8 mouse cellular contexts compared by ENCODE assay signal in the genomic region with DNA sequence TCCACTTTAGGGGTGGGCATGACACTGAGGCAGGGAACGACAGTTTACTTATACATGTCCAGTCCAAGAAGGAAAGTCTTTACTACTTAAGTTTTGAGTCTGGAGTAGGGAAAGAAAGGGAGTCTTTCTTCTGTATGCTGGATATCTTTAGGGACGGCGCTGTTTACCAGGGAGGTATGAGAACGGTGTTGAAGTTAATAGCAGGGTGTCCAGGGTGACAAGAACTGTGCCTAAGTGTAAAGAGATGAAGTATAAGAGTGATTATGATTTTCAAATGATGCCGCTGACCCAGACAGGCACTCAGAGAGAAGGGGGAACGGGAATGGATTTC.
A peak's percentile ranks its signal among the peaks of the same experiment; 100 is the strongest.
DNase-seq lines count a peak whose midpoint lies in the region; ATAC-seq and TF ChIP-seq lines count a peak whose summit lies in the region.

No protein-coding gene starts in this region.

- intact Hi-C loops in left cerebral cortex, postnatal 4 days (cut with DNase I): no loop called here

- TF ChIP-seq CTCF in lung, postnatal 0 days (IDR thresholded peaks at IDR 0.05): no peak

- H3K4me2 ChIP-seq in lung, postnatal 0 days (replicated peaks; ENCODE audit: low read depth, low read length): peak overlapping the region; percentile 54
- peak overlapping the region; percentile 50 for H3K4me2 ChIP-seq in forebrain, embryonic 14.5 days (ENCODE audit: low read length)
- peak overlapping the region; percentile 65 for H3K4me2 ChIP-seq in limb, embryonic 13.5 days (replicated peaks)
- peak overlapping the region; percentile 75 for H3K4me2 ChIP-seq in neural tube, embryonic 15.5 days

- no peaks in the 10 kb centered on the region for H3K27me3 ChIP-seq in lung, postnatal 0 days (replicated peaks; ENCODE audit: insufficient read depth, low read length)
- no peaks in the 10 kb centered on the region for H3K27me3 ChIP-seq in forebrain, embryonic 14.5 days (replicated peaks; ENCODE audit: control insufficient read depth, insufficient read depth, low read length)
- H3K27me3 ChIP-seq in limb, embryonic 13.5 days: peaks cover 11% of the 10 kb centered on the region; the same call in 1 of the 2 replicates
- peaks cover 19% of the 10 kb centered on the region for H3K27me3 ChIP-seq in neural tube, embryonic 15.5 days (replicated peaks)

- no peaks in the 10 kb centered on the region for H3K9me3 ChIP-seq in lung, postnatal 0 days (ENCODE audit: low read length)
- no peaks in the 10 kb centered on the region for H3K9me3 ChIP-seq in forebrain, embryonic 14.5 days (replicated peaks; ENCODE audit: control insufficient read depth, low read length)
- H3K9me3 ChIP-seq in limb, embryonic 13.5 days: no peaks in the 10 kb centered on the region
- H3K9me3 ChIP-seq in neural tube, embryonic 15.5 days (replicated peaks): no peaks in the 10 kb centered on the region

- no peak overlapping the region for H3K9ac ChIP-seq in lung, postnatal 0 days (replicated peaks; ENCODE audit: low read depth)
- H3K9ac ChIP-seq in forebrain, embryonic 14.5 days (ENCODE audit: low read length): no peak overlapping the region
- peak overlapping the region; percentile 92 for H3K9ac ChIP-seq in limb, embryonic 13.5 days
- no peak overlapping the region for H3K9ac ChIP-seq in neural tube, embryonic 15.5 days (replicated peaks)

- ATAC-seq in lung, postnatal 0 days: no peak
- ATAC-seq in forebrain, embryonic 14.5 days: no peak
- ATAC-seq in limb, embryonic 13.5 days (ENCODE audit: low FRiP score, low read depth): no peak
- ATAC-seq in neural tube, embryonic 15.5 days (ENCODE audit: low FRiP score): no peak

- H3K27ac ChIP-seq in lung, postnatal 0 days (ENCODE audit: low read length): peak overlapping the region; percentile 95
- H3K27ac ChIP-seq in forebrain, embryonic 14.5 days (ENCODE audit: low read depth, low read length): no peak overlapping the region
- peak overlapping the region; percentile 97 for H3K27ac ChIP-seq in limb, embryonic 13.5 days
- no peak overlapping the region; the same call in 1 of the 2 replicates for H3K27ac ChIP-seq in neural tube, embryonic 15.5 days (replicated peaks)

- H3K36me3 ChIP-seq in lung, postnatal 0 days (ENCODE audit: insufficient read depth, low read length): no peaks in the 10 kb centered on the region
- H3K36me3 ChIP-seq in forebrain, embryonic 14.5 days (ENCODE audit: control insufficient read depth, insufficient read depth, low read length): no peaks in the 10 kb centered on the region
- peaks cover 6% of the 10 kb centered on the region; the same call in 1 of the 2 replicates for H3K36me3 ChIP-seq in limb, embryonic 13.5 days
- no peaks in the 10 kb centered on the region for H3K36me3 ChIP-seq in neural tube, embryonic 15.5 days

- peak overlapping the region; percentile 58; the same call in 1 of the 2 replicates for H3K4me3 ChIP-seq in lung, postnatal 0 days (ENCODE audit: low read depth, low read length)
- peak overlapping the region; percentile 47 for H3K4me3 ChIP-seq in forebrain, embryonic 14.5 days (ENCODE audit: low read depth, low read length)
- peak overlapping the region; percentile 59 for H3K4me3 ChIP-seq in limb, embryonic 13.5 days
- 0 out of 2 replicates have a peak overlapping the region, but pooled peaks have one; percentile 45 for H3K4me3 ChIP-seq in neural tube, embryonic 15.5 days (replicated peaks)

- no peak for DNase-seq in lung, postnatal 0 days (ENCODE audit: low spot score)
- no peak for DNase-seq in lung, postnatal 10 days
- DNase-seq in forebrain, embryonic 14.5 days (ENCODE audit: low spot score): no peak
- no peak for DNase-seq in spleen, postnatal 4 days (ENCODE audit: low spot score in 2 of 2)
- DNase-seq in spleen, postnatal 14 days (ENCODE audit: low spot score in 2 of 2): no peak
- no peak for DNase-seq in left cerebral cortex, postnatal 4 days

- 16% methylated on average over 6 of the region's 6 CpGs for WGBS in lung, postnatal 0 days
- 38% methylated on average over 6 of the region's 6 CpGs for WGBS in forebrain, embryonic 14.5 days
- WGBS in limb, embryonic 13.5 days: 21% methylated on average over 6 of the region's 6 CpGs
- 28% methylated on average over 6 of the region's 6 CpGs for WGBS in neural tube, embryonic 15.5 days

- H3K4me1 ChIP-seq in lung, postnatal 0 days (ENCODE audit: insufficient read depth, low read depth, low read length): no peaks in the 10 kb centered on the region; the same call in 1 of the 2 replicates
- no peaks in the 10 kb centered on the region for H3K4me1 ChIP-seq in forebrain, embryonic 14.5 days (ENCODE audit: control insufficient read depth, insufficient read depth, low read length)
- peaks cover 7% of the 10 kb centered on the region for H3K4me1 ChIP-seq in limb, embryonic 13.5 days
- peaks cover 5% of the 10 kb centered on the region for H3K4me1 ChIP-seq in neural tube, embryonic 15.5 days

- no peak for TF ChIP-seq EP300 in lung, postnatal 0 days (IDR thresholded peaks at IDR 0.05)

Comparison
In these comparisons a context has a peak if more than half of its experiments do, and no peak if none do; other contexts are left out.
1. H3K27ac ChIP-seq: peak in lung, postnatal 0 days (single experiment) and limb, embryonic 13.5 days (single experiment); none in forebrain, embryonic 14.5 days (single experiment) and neural tube, embryonic 15.5 days (single experiment).
2. Peak in every context shown above with its lines, with median percentiles within 50 percentile points of each other: H3K4me2 ChIP-seq and H3K4me3 ChIP-seq.